In genomic region chr16:45623230-45623629, GRCm38 (mm10) we compare ENCODE assay signal across 38 mouse cellular contexts. TPM values are rescaled to one million over a fixed set of nuclear protein-coding genes. Genes with fewer than 3 reads are reported as not detected.
DNase-seq lines count a peak whose midpoint lies in the region; ATAC-seq lines count a peak whose summit lies in the region.
"Had no signal": no experiment of that assay in that cellular context is flagged by ENCODE, and none has a peak within 500 bp of the region (broad histone marks: within the 10 kb centered on the region; RNA-seq: fewer than 3 reads in every experiment).

No protein-coding gene starts in this region.

- H3K4me3 ChIP-seq in liver, embryonic 12.5 days, result no peak overlapping the region
- H3K4me3 ChIP-seq in forebrain, embryonic 15.5 days, result no peak overlapping the region
- H3K4me3 ChIP-seq: embryonic facial prominence, embryonic 10.5 days; embryonic facial prominence, embryonic 15.5 days; forebrain, embryonic 12.5 days; gastrocnemius, adult 2 months; hindbrain, embryonic 12.5 days; midbrain, embryonic 12.5 days; myocyte; neural tube, embryonic 12.5 days had no signal

- no peaks in the 10 kb centered on the region for H3K27me3 ChIP-seq in liver, embryonic 12.5 days (replicated peaks)
- no peaks in the 10 kb centered on the region for H3K27me3 ChIP-seq in forebrain, embryonic 15.5 days
- H3K27me3 ChIP-seq: embryonic facial prominence, embryonic 15.5 days; forebrain, embryonic 12.5 days; hindbrain, embryonic 12.5 days; midbrain, embryonic 12.5 days; neural tube, embryonic 12.5 days had no signal

- peaks cover 49% of the 10 kb centered on the region for H3K4me1 ChIP-seq in liver, embryonic 12.5 days
- H3K4me1 ChIP-seq in forebrain, embryonic 15.5 days, result no peaks in the 10 kb centered on the region
- H3K4me1 ChIP-seq: embryonic facial prominence, embryonic 10.5 days; embryonic facial prominence, embryonic 15.5 days; forebrain, embryonic 12.5 days; hindbrain, embryonic 12.5 days; midbrain, embryonic 12.5 days; neural tube, embryonic 12.5 days had no signal

- 26% methylated on average over 4 of the region's 4 CpGs for WGBS in liver, embryonic 12.5 days (ENCODE audit: insufficient replicate concordance)
- 86% methylated on average over 4 of the region's 4 CpGs for WGBS in forebrain, embryonic 15.5 days

- H3K9me3 ChIP-seq in liver, embryonic 12.5 days (replicated peaks), result no peaks in the 10 kb centered on the region
- H3K9me3 ChIP-seq in forebrain, embryonic 15.5 days, result no peaks in the 10 kb centered on the region
- H3K9me3 ChIP-seq: embryonic facial prominence, embryonic 10.5 days; embryonic facial prominence, embryonic 15.5 days; forebrain, embryonic 12.5 days; hindbrain, embryonic 12.5 days; midbrain, embryonic 12.5 days; neural tube, embryonic 12.5 days had no signal

- H3K36me3 ChIP-seq in liver, embryonic 12.5 days, result no peaks in the 10 kb centered on the region
- H3K36me3 ChIP-seq in forebrain, embryonic 15.5 days, result no peaks in the 10 kb centered on the region
- H3K36me3 ChIP-seq: embryonic facial prominence, embryonic 10.5 days; embryonic facial prominence, embryonic 15.5 days; forebrain, embryonic 12.5 days; hindbrain, embryonic 12.5 days; midbrain, embryonic 12.5 days; neural tube, embryonic 12.5 days had no signal

- H3K27ac ChIP-seq in liver, embryonic 12.5 days, result no peak overlapping the region
- H3K27ac ChIP-seq in forebrain, embryonic 15.5 days (replicated peaks), result no peak overlapping the region
- H3K27ac ChIP-seq: embryonic facial prominence, embryonic 10.5 days; embryonic facial prominence, embryonic 15.5 days; forebrain, embryonic 12.5 days; gastrocnemius, adult 2 months; hindbrain, embryonic 12.5 days; hindbrain, postnatal 0 days; midbrain, embryonic 12.5 days; neural tube, embryonic 12.5 days had no signal

- H3K4me2 ChIP-seq in liver, embryonic 12.5 days, result no peak overlapping the region
- H3K4me2 ChIP-seq in forebrain, embryonic 15.5 days (replicated peaks), result no peak overlapping the region
- H3K4me2 ChIP-seq: embryonic facial prominence, embryonic 15.5 days; forebrain, embryonic 12.5 days; hindbrain, embryonic 12.5 days; lung, embryonic 14.5 days; midbrain, embryonic 12.5 days; neural tube, embryonic 12.5 days had no signal

- no peak overlapping the region for H3K9ac ChIP-seq in liver, embryonic 12.5 days
- no peak overlapping the region for H3K9ac ChIP-seq in forebrain, embryonic 15.5 days (replicated peaks)
- H3K9ac ChIP-seq: embryonic facial prominence, embryonic 15.5 days; forebrain, embryonic 12.5 days; hindbrain, embryonic 12.5 days; lung, embryonic 14.5 days; midbrain, embryonic 12.5 days; neural tube, embryonic 12.5 days had no signal

- DNase-seq in 416B (ENCODE audit: low read depth), result peak; percentile 18
- no peak for DNase-seq in layer of hippocampus, postnatal 36 days
- DNase-seq in lung, adult 18-20 months, result no peak
- DNase-seq: adrenal gland, adult 2 months; adrenal gland, postnatal 36 days; cerebellum, adult 18-20 months; cerebellum, postnatal 10 days; gastrocnemius, adult 2 months; kidney, adult 9 months; kidney, postnatal 10 days; lung, embryonic 14.5 days; lung, postnatal 14 days; right cerebral cortex, postnatal 4 days had no signal

- peak; percentile 90 for ATAC-seq in common myeloid progenitor, adult 5-6 weeks (replicated peaks; ENCODE audit: low read depth, poor library complexity, severe bottlenecking)
- 0 out of 2 replicates have a peak, but pooled peaks have one; percentile 25 for ATAC-seq in liver, embryonic 12.5 days
- ATAC-seq in megakaryocyte-erythroid progenitor cell, adult 5-6 weeks (replicated peaks; ENCODE audit: low FRiP score, low TSS enrichment, poor library complexity, severe bottlenecking), result 0 out of 2 replicates have a peak, but pooled peaks have one; percentile 35
- ATAC-seq in forebrain, embryonic 15.5 days (replicated peaks), result no peak
- ATAC-seq: activated CD4-positive, CD25-positive, alpha-beta regulatory T cell, adult 4 months; CD4-positive, CD25-positive, alpha-beta regulatory T cell, adult 4 months; hindbrain, postnatal 0 days; intestine, embryonic 16.5 days had no signal

RNA-seq across cellular contexts. Expression of gene Gcsam, which starts 13.1 kb away (rescaled TPM):
- 1.2 and 1.7 TPM in 2 replicates for total RNA-seq in common myeloid progenitor, adult 5-6 weeks (2017)
- 1.8 and 2.3 TPM in 2 replicates for polyA plus RNA-seq in liver, embryonic 12.5 days (2016; fragmentation: Nextera tagmentation; extraction: Ambion mirVana)
- total RNA-seq in megakaryocyte-erythroid progenitor cell, adult 5-6 weeks (2014; fragmentation: Nextera tagmentation), result 0.27 TPM in 1 of 2 replicates, not detected in the other
- total RNA-seq in megakaryocyte-erythroid progenitor cell, adult 5-6 weeks (2017), result 0.38 and 1.1 TPM in 2 replicates
- polyA plus RNA-seq in forebrain, embryonic 15.5 days (2015; fragmentation: Nextera tagmentation; extraction: Ambion mirVana), result 0.13 TPM in 1 of 2 replicates, not detected in the other
- total RNA-seq in layer of hippocampus, postnatal 36 days (2021), result not detected
- total RNA-seq: gastrocnemius, adult 2 months; heart, postnatal 25 days; hindbrain, postnatal 0 days; left cerebral cortex, adult 18-20 months; left cerebral cortex, postnatal 14 days; midbrain, postnatal 0 days had no signal
- polyA plus RNA-seq: adrenal gland, adult 2 months; forebrain, embryonic 12.5 days; frontal cortex, adult 2 months; hindbrain, embryonic 12.5 days; hindbrain, postnatal 0 days; midbrain, postnatal 0 days; myocyte had no signal

RNA-seq across cellular contexts. Expression of gene BC016579, which starts 30.6 kb away (rescaled TPM):
- total RNA-seq in common myeloid progenitor, adult 5-6 weeks (2017), result 0.29 and 1.2 TPM in 2 replicates
- 0.44 and 0.54 TPM in 2 replicates for polyA plus RNA-seq in liver, embryonic 12.5 days (2016; fragmentation: Nextera tagmentation; extraction: Ambion mirVana)
- total RNA-seq in megakaryocyte-erythroid progenitor cell, adult 5-6 weeks (2014; fragmentation: Nextera tagmentation), result not detected in 2 replicates
- 0.91 TPM in 1 of 2 replicates, not detected in the other for total RNA-seq in megakaryocyte-erythroid progenitor cell, adult 5-6 weeks (2017)
- polyA plus RNA-seq in forebrain, embryonic 15.5 days (2015; fragmentation: Nextera tagmentation; extraction: Ambion mirVana), result 0.08 TPM in 1 of 2 replicates, not detected in the other
- total RNA-seq in layer of hippocampus, postnatal 36 days (2021), result under 1 TPM; 0.20 to 0.28 TPM
- total RNA-seq: gastrocnemius, adult 2 months; gastrocnemius, postnatal 4 days; heart, adult 8-10 months; heart, postnatal 25 days; hindbrain, postnatal 0 days; midbrain, postnatal 0 days had no signal
- polyA plus RNA-seq: activated CD4-positive, CD25-positive, alpha-beta regulatory T cell, adult 4 months; adrenal gland, adult 2 months; heart, embryonic 14.5 days; hindbrain, embryonic 12.5 days; hindbrain, postnatal 0 days; liver, adult 2 months; midbrain, postnatal 0 days; myocyte; testis, adult 2 months had no signal
